Mouse (Mus musculus) liver, embryonic 15.5 days (tissue): Measurements from ENCODE around the gene H2al1b. TPM values are rescaled to one million over a fixed set of nuclear protein-coding genes. Genes with fewer than 3 reads are reported as not detected.
"Not testable (repeated sequence)": the region's sequence is repeated elsewhere in the genome, so short reads cannot be mapped to it uniquely, and the experiment has no call there.

Source experiments
- ATAC-seq: fragments of 200-750 bp; cut with Nextera tagmentation; 2 replicates; pipeline ENCODE4 v1.8.0; 2017; ENCODE audit warnings: moderate number of reproducible peaks, mild to moderate bottlenecking, moderate library complexity; ENCODE audit not compliant: insufficient read depth
- H3K27ac ChIP-seq: fragments of 300-500 bp; sonication (generic); replicated peaks from 2 replicates; pipeline ENCODE4 v1.5.1; 2015; ENCODE audit warnings: mild to moderate bottlenecking, inconsistent platforms
- H3K27me3 ChIP-seq: fragments of 300-500 bp; sonication (generic); 2 replicates; pipeline ENCODE4 v1.6.1; 2015; ENCODE audit warnings: mild to moderate bottlenecking, inconsistent platforms
- H3K36me3 ChIP-seq: fragments of 300-500 bp; sonication (generic); replicated peaks from 2 replicates; pipeline ENCODE4 v1.6.1; 2015; ENCODE audit warnings: moderate library complexity, mild to moderate bottlenecking, inconsistent platforms
- H3K4me1 ChIP-seq: fragments of 300-500 bp; sonication (generic); replicated peaks from 2 replicates; pipeline ENCODE4 v1.6.1; 2015; ENCODE audit warnings: inconsistent platforms
- H3K4me2 ChIP-seq: fragments of 300-500 bp; sonication (generic); 2 replicates; pipeline ENCODE4 v1.6.1; 2015; ENCODE audit warnings: moderate library complexity, mild to moderate bottlenecking, inconsistent platforms
- H3K4me3 ChIP-seq: fragments of 300-500 bp; sonication (generic); replicated peaks from 2 replicates; pipeline ENCODE4 v1.5.1; 2015; ENCODE audit warnings: mild to moderate bottlenecking, inconsistent platforms
- H3K9ac ChIP-seq: fragments of 300-500 bp; sonication (generic); 2 replicates; pipeline ENCODE4 v1.6.1; 2015; ENCODE audit warnings: moderate library complexity, mild to moderate bottlenecking, inconsistent platforms
- H3K9me3 ChIP-seq: fragments of 300-500 bp; sonication (generic); replicated peaks from 2 replicates; pipeline ENCODE4 v1.6.1; 2016; ENCODE audit warnings: inconsistent platforms
- WGBS: fragments of 180-500 bp; shearing (Covaris S2); methylation state at CpG from one replicate; pipeline ENCODE4 v1.1.7; 2015; ENCODE audit warnings: mixed read lengths; ENCODE audit not compliant: insufficient replicate concordance; 5-methylcytosine and 5-hydroxymethylcytosine counted together
- polyA plus RNA-seq: library from polyadenylated mRNA; unstranded; fragments of >200 nt; fragmentation: Nextera tagmentation; extraction: Ambion mirVana; gene quantifications from 2 replicates; pipeline ENCODE4 v1.2.1, GENCODE M21; 2015

Gene H2al1b
- polyA plus RNA-seq, result not detected in 2 replicates

DNA sequence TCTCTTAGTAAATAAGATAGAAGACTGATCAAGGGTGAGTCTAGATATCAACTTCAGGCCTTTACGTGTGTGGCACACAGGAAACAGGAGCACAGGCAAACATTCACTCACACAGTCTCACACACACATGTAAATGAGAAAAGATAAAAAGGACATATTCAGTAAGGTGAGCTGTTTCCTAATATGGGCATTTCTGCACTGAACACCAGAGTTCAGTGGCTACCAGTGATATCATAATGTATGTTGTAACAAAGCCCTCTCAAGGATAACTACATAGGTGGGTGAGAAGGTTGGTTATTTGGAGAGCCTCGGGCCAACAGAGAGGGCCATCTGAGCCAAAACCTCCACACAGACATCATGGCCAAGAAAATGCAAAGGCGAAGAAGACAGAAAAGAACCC is at the start of gene H2al1b:
H2al1b (plus strand) TSS at position 301 of the 400 bp plus-strand sequence.
- H3K4me3 ChIP-seq, H3K9me3 ChIP-seq, H3K36me3 ChIP-seq, ATAC-seq, H3K4me1 ChIP-seq, H3K4me2 ChIP-seq, H3K27me3 ChIP-seq, H3K9ac ChIP-seq, H3K27ac ChIP-seq: not testable (repeated sequence)
- 77% methylated on average over 1 of the region's 3 CpGs for WGBS

DNA sequence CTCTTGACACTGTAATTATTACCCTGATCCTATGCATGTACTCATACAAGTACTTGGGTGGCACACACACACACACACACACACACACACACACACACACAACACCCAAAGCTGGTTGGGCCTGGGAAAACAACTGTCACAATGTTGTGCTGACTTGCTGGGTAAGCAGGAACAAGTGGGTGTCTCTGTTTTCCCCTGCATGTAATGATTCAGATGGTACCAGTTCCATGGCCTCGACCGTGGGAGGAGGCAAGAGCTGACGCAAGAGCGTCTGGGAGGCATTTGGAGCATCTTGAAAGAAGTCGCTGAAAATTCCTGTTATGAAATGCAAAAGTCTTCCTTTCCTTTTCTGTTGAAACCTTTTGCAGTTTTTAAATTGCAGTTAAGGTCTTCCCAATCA is 48.2 kb upstream of the H2al1b start:
- Histone ChIP-seq H3K9ac (no peak overlapping the region), H3K4me3 (no peak overlapping the region), H3K27me3 (no peaks in the 10 kb centered on the region), H3K36me3 (no peaks in the 10 kb centered on the region), H3K4me2 (no peak overlapping the region), H3K27ac (no peak overlapping the region), H3K9me3 (no peaks in the 10 kb centered on the region), H3K4me1 (no peaks in the 10 kb centered on the region)
- WGBS, result 46% methylated on average over 5 of the region's 5 CpGs
- no peak for ATAC-seq

DNA sequence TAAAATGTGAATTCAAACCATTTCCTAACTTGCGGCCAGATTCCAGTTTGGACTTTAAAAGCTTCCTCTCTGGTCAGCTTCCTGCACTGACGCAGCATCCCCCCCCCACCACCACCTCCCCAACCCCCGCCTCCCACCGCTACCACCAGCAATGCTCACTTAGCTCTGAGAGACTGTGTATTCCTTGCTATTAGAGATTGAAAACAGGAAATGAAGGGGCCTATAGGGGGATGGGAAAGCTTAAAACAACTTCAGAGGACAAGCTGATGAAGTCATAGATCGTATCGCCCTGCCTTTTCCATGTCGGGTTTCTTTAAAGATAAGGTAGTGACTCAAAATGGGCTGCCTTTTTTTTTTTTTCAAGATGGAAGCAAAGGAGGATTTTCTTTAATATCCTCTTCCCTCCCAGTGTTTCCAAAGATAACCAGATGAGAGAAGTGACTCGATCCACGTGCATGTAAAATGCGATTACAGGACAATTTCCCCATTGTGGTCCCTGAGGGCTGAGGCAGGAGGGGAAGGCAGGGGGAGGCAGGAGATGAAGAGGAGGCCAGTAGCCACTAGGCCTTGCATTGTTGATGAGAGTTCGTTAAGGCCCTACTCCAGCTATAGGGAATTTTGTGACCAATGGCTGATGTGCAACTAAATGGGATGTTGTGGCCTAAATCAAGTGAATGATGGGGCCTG is 47.6 kb upstream of the H2al1b start:
- no peak overlapping the region for H3K4me2 ChIP-seq
- H3K4me3 ChIP-seq, result no peak overlapping the region
- H3K36me3 ChIP-seq, result no peaks in the 10 kb centered on the region
- no peak overlapping the region for H3K27ac ChIP-seq
- no peaks in the 10 kb centered on the region for H3K27me3 ChIP-seq
- WGBS, result 26% methylated on average over 11 of the region's 11 CpGs
- no peak for ATAC-seq
- no peak overlapping the region for H3K9ac ChIP-seq
- no peaks in the 10 kb centered on the region for H3K4me1 ChIP-seq
- no peaks in the 10 kb centered on the region for H3K9me3 ChIP-seq

DNA sequence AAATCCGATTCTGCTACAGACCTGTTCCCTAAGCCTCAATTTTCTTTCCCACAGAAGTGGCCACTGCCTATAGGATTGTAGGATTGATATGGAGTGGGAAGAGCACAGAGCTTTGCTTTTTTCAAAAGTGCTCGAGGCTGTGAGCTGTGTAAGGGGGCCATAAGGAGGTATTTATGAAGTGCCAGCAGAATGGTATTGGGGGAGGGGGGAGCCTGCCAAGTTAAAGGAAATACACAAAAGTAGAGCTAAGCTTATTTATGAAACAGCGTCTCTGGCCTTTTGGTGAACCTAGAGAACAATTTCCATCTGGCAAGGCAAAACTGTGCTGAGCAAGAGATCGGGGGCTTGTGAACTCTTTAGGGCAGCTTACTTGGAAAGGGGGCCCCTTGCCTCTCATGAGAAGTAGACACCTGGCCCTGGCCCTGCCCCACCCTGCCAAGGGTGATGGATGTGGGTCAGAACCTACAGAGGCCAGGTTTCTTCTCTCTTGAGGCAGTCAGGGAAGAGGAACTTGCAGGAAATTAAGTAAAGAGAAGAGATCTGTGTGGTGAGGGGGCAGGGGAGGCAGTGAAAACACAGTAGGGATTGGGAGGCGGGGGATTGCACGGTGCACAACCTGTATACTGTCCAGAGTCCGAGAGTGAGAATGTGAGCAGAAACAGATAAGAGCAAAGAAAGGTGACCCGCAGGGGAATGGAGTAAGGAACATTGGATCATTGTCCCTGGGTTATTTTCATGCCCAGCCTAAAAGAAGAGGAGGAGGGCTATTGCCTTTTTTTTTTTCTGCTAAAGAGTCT is 46.5 kb upstream of the H2al1b start:
- 39% methylated on average over 8 of the region's 8 CpGs for WGBS
- no peaks in the 10 kb centered on the region for H3K4me1 ChIP-seq
- H3K4me2 ChIP-seq, result no peak overlapping the region
- no peak overlapping the region for H3K9ac ChIP-seq
- H3K9me3 ChIP-seq, result no peaks in the 10 kb centered on the region
- H3K27ac ChIP-seq, result no peak overlapping the region
- no peak overlapping the region for H3K4me3 ChIP-seq
- no peaks in the 10 kb centered on the region for H3K36me3 ChIP-seq
- no peaks in the 10 kb centered on the region for H3K27me3 ChIP-seq
- ATAC-seq, result no peak

DNA sequence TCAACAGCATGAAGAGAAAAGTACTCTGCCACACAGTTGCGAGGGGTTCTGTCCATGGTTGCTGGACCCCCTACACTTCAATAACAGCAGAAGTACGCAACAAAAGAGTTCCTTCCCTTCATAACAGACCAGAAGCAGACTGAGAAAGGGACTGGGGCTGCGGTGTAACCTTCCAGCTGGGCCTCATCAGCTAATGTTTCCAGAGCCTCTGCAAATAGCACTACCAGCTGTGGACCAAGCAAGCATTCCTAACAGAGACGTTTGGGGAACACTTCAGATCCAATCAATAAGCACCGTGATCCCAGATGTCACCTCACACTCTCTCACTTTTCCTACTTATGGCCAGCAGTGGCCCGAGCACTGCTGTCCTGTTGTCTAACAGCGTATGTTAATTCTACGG is 37.3 kb upstream of the H2al1b start:
- 64% methylated on average over 8 of the region's 8 CpGs for WGBS
- Histone ChIP-seq H3K27ac (no peak overlapping the region), H3K36me3 (no peaks in the 10 kb centered on the region), H3K4me1 (no peaks in the 10 kb centered on the region), H3K9me3 (no peaks in the 10 kb centered on the region), H3K4me2 (no peak overlapping the region), H3K4me3 (no peak overlapping the region), H3K9ac (no peak overlapping the region), H3K27me3 (no peaks in the 10 kb centered on the region)
- no peak for ATAC-seq

DNA sequence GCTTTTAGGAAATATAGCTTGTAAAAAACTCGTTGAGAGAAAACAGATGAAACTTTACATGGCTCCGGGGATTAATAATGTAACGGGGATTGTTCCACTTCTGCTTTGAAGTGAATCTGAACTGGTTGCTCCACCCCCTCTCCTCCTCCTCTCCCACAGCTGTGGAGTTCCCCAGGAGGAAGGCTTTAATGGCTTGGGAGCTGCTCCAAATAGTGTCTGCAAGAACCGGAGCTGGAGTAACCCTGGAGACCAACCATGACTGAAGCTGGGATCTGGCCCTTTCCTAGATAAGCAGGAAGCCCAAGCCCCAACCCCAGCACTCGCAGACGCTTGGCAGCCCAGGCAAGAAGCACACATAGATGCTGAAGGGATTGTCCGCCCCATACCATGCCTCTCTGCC is 34.4 kb upstream of the H2al1b start:
- no peak for ATAC-seq
- no peak overlapping the region for H3K4me2 ChIP-seq

DNA sequence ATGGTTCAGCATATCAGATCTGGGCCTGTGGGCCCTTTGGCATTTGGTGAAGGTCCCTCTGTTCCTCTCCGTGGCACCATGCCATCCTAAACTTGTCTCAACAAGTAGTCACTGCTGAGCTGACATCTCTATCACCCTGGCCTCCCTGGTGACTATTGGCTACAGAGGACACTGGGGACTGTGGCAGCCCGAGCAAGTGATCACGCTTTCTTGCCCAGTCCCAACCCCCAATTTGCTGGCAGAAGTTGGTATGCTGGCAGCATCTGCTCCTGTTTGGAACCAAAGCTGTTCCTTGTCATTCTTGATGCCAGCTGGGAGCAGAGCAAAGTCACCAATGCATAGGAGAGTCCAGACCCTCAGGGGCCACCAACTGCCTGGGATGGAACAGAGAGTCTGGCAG is 33.2 kb upstream of the H2al1b start:
- no peak for ATAC-seq

More for the DNA sequence above, 34.4 kb upstream of the H2al1b start:
- Histone ChIP-seq H3K4me3 (no peak overlapping the region), H3K27ac (no peak overlapping the region), H3K9me3 (no peaks in the 10 kb centered on the region), H3K4me1 (no peaks in the 10 kb centered on the region), H3K9ac (no peak overlapping the region), H3K27me3 (no peaks in the 10 kb centered on the region), H3K36me3 (no peaks in the 10 kb centered on the region)
- WGBS, result 48% methylated on average over 7 of the region's 7 CpGs

DNA sequence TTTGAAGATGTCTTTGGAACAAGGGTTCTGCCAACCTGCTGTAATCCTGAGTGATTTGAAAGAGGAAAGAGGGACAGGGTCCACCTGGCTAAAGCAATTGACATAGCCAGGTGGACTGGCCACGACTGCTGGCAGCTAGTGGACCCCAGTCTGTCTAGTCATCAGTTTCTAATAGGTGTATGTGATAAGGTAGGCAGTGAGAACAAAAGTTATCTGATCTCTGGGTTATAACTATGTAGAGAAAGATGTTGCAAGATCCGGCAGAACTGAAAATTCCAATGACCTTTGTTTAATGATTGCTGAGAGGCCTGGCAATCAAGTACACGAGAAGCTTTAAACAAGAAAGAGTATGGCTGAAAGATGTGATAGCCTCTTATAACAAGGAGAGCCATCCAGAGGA is 29.0 kb upstream of the H2al1b start:
- no peaks in the 10 kb centered on the region for H3K4me1 ChIP-seq
- no peak overlapping the region for H3K27ac ChIP-seq
- no peak for ATAC-seq
- H3K9ac ChIP-seq, result no peak overlapping the region
- H3K9me3 ChIP-seq, result no peaks in the 10 kb centered on the region
- no peak overlapping the region for H3K4me2 ChIP-seq
- H3K27me3 ChIP-seq, result no peaks in the 10 kb centered on the region
- no peaks in the 10 kb centered on the region for H3K36me3 ChIP-seq
- 50% methylated on average over 3 of the region's 3 CpGs for WGBS
- no peak overlapping the region for H3K4me3 ChIP-seq

More for the DNA sequence above, 33.2 kb upstream of the H2al1b start:
- Histone ChIP-seq H3K9ac (no peak overlapping the region), H3K4me2 (no peak overlapping the region), H3K27ac (no peak overlapping the region), H3K36me3 (no peaks in the 10 kb centered on the region), H3K27me3 (no peaks in the 10 kb centered on the region), H3K9me3 (no peaks in the 10 kb centered on the region), H3K4me3 (no peak overlapping the region), H3K4me1 (no peaks in the 10 kb centered on the region)
- WGBS, result 62% methylated on average over 3 of the region's 3 CpGs

DNA sequence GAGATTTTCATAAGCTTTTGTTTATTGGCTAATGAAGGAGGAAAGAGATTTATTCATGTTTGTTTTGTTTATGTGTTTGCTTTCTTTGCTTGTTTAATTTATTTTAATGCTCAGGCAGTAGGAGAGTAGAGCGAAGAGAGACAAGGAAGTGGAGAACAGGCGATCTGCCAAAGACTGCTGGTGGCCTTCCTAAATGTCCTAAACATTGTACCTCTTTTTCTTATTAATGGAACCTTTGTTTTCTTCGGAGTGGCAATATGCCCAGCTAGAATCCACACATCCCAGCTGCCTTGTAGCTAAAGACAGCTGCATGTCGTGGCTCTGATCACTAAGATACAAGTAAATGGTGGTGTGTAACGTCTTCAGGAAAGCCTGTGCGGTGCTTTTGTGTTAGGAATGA is 25.1 kb upstream of the H2al1b start:
- whole genome bisulfite sequencing, result 50% methylated on average over 6 of the region's 6 CpGs

DNA sequence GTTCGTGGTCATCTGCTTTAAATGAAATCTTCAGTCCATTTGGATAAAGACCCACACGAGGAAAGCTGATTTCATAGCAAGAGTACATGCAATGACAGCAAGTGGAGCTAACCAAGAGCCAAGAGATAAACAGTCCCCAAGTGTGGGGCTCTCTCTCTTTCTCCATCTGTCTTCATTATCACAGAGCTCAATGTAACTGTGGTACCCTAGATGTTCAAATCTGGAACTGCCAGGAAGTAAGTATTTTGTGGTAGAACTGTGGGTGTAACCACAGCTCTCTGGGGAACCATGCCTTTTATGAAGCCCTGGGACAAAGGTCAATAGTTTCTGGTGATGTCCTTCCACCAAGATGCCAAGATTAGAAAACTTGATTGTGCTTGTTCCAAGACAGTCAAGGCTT is 21.5 kb upstream of the H2al1b start:
- Histone ChIP-seq H3K4me1 (no peaks in the 10 kb centered on the region), H3K27ac (no peak overlapping the region), H3K9me3 (no peaks in the 10 kb centered on the region), H3K4me2 (no peak overlapping the region), H3K4me3 (no peak overlapping the region), H3K27me3 (no peaks in the 10 kb centered on the region), H3K9ac (no peak overlapping the region), H3K36me3 (no peaks in the 10 kb centered on the region)
- no peak for ATAC-seq
- WGBS, result 35% methylated on average over 2 of the region's 2 CpGs

More for the DNA sequence above, 25.1 kb upstream of the H2al1b start:
- Histone ChIP-seq H3K4me3 (no peak overlapping the region), H3K36me3 (no peaks in the 10 kb centered on the region), H3K4me2 (no peak overlapping the region), H3K27ac (no peak overlapping the region), H3K9ac (no peak overlapping the region), H3K9me3 (no peaks in the 10 kb centered on the region), H3K27me3 (no peaks in the 10 kb centered on the region), H3K4me1 (no peaks in the 10 kb centered on the region)
- ATAC-seq, result no peak

DNA sequence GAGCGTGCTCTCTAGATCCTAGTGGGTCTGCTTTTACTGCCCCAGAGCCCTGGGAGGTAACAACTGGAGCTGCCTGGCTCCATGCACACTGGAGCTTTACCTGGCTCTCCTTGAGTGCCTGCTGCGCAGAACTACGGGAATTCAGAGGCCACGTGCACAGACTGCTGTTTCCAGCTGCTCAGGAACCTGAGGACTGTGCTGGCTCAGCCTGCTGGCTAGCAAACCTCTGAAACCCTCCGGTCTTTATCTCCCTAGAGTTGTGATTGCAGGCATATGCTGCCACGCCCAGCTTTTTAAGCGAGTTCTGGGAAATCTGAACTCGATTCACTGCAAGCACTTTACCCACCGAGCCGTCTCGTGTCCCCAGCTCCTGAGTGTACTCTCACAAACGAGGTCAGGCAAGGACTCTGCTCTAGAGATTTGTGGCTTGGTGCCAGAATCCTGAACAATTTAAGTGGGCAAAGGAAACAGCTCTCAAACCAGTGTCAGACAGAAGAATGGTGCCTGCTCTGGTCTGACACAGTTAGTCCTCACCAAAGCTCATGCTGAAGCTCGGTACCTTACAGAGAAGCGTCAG is 13.8 kb upstream of the H2al1b start:
- Histone ChIP-seq H3K9me3 (no peaks in the 10 kb centered on the region), H3K4me3 (no peak overlapping the region), H3K4me2 (no peak overlapping the region), H3K36me3 (no peaks in the 10 kb centered on the region), H3K27me3 (no peaks in the 10 kb centered on the region), H3K4me1 (no peaks in the 10 kb centered on the region), H3K9ac (no peak overlapping the region), H3K27ac (no peak overlapping the region)
- 51% methylated on average over 14 of the region's 14 CpGs for WGBS
- ATAC-seq, result no peak
